Mouse (Mus musculus): ENCODE measurements around the gene Rcan1. TPM values are rescaled to one million over a fixed set of nuclear protein-coding genes. Genes with fewer than 3 reads are reported as not detected.

Rcan1 gene
- polyA plus RNA-seq (2021; fragmentation: Nextera tagmentation) = 15.4 and 16.8 TPM in 2 replicates
- long read RNA-seq, experiment 1, transcript Rcan1-201 (4 exons, 2,190 nt) = minor isoform, 5 of 33 reads
- long read RNA-seq, experiment 1, transcript Rcan1-202 (4 exons, 2,324 nt) = major isoform, 13 of 33 reads
- long read RNA-seq, experiment 1, partial matches to known transcripts = 2 of 33 reads
- long read RNA-seq, experiment 1, other reads (novel, unspliced or antisense) = 13 of 33 reads
- long read RNA-seq, experiment 2, transcript Rcan1-202 (4 exons, 2,324 nt) = major isoform, 127 of 182 reads
- long read RNA-seq, experiment 2, transcript Rcan1-201 (4 exons, 2,190 nt) = minor isoform, 43 of 182 reads
- long read RNA-seq, experiment 2, partial matches to known transcripts = 4 of 182 reads
- long read RNA-seq, experiment 2, other reads (novel, unspliced or antisense) = 8 of 182 reads

GRCm38 (mm10) chr16:92470706-92471105 lies at the start of gene Rcan1:
Gene Rcan1 (minus strand): TSS chr16:92470867.

GRCm38 (mm10) chr16:92485436-92485835 lies 14.8 kb upstream of the Rcan1 start, which contains the start of gene Clic6:
Gene Clic6 (plus strand): TSS chr16:92485736.

GRCm38 (mm10) chr16:92359229-92359628 lies 111.4 kb downstream of the Rcan1 start, which contains the start of gene Kcne1:
Gene Kcne1 (minus strand): TSS chr16:92359468.

Other genes starting within 250 kb of the Rcan1 start
- 27.3 TPM in 1 of 2 replicates, not detected in the other for gene Kcne2, start 178.5 kb downstream of the Rcan1 start, polyA plus RNA-seq (2021; fragmentation: Nextera tagmentation)
- gene Smim11, start 169.6 kb downstream of the Rcan1 start, polyA plus RNA-seq (2021; fragmentation: Nextera tagmentation) = 113 and 138 TPM in 2 replicates
- not detected in 2 replicates for gene Fam243, start 149.4 kb downstream of the Rcan1 start, polyA plus RNA-seq (2021; fragmentation: Nextera tagmentation)
- gene Kcne1, start 111.4 kb downstream of the Rcan1 start, polyA plus RNA-seq (2021; fragmentation: Nextera tagmentation) = 0.35 TPM in 1 of 2 replicates, not detected in the other
- 0.77 and 9.4 TPM in 2 replicates for gene Clic6, start 14.9 kb upstream of the Rcan1 start, polyA plus RNA-seq (2021; fragmentation: Nextera tagmentation)